Mouse (Mus musculus): ENCODE measurements at regions not wholly inside any gene's neighbourhood (a gene's known extent, or its start where the extent isn't known, plus 50 kb on each side); places are given as distances from the start of the nearest gene placed in this dataset.
"Not testable (repeated sequence)": the region's sequence is repeated elsewhere in the genome, so short reads cannot be mapped to it uniquely, and the experiment has no call there.

DNA sequence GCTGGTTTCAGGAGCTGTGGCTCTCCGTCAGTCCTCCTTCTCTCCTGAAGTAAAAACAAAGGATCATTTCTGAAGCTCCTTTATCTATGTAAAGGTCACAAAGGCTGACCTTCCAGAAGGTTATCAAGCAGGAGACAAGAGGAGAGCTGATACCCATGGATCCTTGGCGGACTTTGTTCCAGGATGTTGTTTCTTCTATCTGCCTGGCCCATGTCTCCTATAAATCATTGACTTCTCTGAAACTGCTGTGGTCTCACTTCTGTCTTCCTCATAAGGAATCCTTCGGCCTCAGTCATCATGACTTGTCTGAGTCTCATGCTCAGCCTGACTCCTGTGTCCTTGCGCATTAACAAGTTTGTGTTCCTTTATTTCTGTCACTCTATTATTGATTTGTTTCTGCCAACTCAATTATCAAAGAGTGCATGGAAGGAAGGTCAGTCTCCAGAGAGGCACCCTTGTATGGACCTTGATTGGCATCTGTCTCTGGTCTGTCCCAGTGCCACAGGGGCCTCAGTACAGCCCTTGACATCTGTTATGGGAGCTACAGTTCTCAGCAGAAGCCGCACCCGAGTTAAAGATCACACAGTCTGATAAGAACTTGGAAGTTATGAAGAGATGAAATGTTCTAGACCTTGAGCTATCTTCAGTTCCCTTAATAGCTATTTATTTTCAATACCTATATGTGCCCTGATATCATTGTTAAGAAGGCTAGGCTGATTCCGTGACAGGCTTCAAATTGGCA lies 53.2 kb upstream of the Dazl start:
- DNase-seq (ENCODE audit: low spot score): no peak

DNA sequence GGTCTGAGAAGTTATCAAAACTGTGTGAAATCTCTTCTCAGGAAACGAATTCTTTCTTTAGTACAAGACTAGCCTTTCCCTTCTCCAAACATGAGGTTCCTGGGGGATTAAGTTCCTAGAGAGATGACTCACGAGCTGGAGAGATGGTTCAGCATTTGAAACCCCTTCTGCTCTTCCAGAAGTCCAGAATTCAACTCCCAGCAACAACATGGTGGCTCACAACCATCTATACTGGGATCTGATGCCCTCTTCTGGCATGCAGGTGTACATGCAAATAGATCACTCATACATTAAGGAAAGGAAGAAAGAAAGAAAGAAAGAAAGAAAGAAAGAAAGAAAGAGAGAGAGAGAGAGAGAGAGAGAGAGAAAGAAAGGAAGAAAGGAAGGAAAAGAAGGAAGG lies 60.4 kb upstream of the Dazl start:
- DNase-seq (ENCODE audit: low spot score): not testable (repeated sequence)

DNA sequence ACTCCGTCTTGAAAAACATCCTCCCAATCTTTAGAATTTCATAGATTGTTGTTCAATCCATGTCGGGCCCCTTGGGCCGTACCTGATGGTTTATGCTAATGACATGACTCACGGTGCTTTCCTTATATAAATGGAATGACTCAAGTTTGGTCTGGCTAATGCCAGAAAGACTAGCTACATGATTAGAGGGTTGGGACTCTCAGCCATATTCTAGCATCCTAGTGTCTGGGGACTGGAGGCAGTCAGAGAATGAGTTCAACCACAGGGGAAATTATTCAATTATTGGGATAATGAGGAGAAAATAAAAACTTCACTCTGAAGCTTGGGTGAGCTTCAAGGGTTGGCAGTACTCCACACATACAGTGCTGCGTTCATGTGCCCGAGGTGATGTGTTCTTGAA lies 60.9 kb upstream of the Dazl start:
- DNase-seq (ENCODE audit: low spot score): no peak

DNA sequence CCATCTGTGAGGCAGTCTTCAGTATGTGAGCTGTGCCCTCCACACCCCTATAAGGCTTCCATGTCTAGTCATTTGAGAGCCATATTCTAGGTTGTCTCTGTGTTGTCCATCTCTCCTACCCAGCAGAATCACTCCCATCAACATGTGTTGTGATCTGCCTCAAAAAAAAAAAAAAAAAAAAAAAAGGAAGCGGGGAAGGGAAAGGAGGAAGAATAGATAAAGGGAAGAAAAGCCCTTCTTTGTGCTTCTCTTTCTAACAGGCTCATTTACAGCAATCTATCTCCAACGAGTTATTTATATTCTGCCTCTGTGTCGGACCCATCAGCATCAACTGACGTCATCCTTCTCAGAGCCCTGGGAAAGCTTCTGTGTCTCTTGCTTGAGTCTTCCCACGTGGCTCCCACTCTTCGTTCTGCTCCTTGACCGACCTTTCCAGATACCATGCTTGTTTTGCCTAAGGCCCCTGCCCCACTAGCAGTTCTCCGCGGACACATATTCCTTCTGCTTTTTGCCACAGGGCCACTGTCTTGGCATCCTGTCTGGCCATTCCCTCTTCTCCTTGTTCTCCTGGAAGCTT lies 68.3 kb upstream of the Dazl start:
- no peak for DNase-seq (ENCODE audit: low spot score)

DNA sequence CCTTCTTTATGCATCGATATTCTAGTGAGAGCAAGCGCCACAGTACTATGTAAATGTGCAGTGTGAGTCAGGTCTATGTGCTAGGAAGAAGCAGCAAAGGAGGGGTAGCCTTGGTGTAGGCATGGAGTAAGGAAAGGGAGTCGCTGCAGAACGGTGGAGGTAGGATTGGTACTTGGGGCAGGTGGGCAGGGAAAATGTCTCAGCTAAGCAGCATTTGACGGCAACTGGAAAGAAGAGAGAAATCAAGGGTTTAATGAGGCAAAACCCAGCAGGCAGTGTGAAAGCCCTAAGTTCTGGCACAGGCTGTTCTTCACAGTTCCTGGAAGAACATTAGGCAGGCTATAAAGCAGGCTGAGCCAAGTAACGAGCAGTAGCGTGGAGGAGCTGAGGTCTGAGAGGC lies 72.0 kb upstream of the Dazl start:
- DNase-seq (ENCODE audit: low spot score): no peak

DNA sequence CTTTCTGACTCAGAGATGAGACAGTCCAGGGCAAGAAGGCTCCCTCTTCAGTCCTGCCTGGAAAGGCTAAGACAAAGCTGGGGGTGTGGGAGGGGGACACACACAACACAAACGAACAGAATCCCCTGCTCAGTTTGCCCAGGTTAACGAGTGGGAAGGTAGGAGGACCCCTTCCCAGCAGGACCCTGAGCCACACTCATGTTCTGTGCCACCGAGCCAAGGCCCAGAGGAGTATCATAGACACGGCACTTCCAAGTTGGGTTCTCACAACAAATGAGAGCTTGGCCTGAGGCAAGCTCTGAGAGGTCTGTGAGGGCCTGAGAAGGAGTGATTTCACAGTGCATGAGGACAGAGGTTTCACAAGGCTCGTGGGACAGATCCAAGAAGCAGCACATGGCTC lies 72.7 kb upstream of the Dazl start:
- DNase-seq (ENCODE audit: low spot score): no peak

DNA sequence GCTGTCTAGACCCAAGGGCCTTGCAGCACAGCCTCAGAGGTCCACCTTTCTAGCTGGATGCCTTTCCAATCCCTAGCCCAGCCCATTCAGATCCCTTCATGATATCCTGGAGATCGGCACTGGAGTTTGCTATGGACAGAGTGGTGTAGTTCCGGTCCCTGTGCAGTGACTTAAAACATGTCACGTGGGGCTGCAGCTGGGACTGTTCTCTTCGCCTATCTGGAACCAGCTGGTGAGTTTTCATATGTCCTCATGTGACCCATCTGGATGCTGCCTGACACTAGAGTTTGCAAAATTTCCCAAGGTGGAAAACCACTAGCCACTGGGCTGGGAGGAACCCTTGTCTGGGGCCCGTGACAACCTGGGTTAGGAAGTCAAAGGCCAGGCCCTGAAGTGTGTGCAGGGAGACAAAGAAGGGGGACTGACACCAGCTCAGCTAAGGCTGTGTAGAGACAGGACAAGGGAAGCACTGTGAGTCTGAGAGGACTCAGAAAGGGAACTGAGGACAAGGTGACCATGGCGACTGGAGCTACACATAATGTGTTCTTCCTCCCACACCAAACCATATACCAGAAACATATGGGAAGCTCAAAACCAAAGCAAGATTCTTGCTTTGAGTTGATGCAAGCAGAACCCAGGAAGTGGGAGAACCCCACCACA lies 75.9 kb upstream of the Dazl start:
- DNase-seq (ENCODE audit: low spot score): peak; percentile 5

DNA sequence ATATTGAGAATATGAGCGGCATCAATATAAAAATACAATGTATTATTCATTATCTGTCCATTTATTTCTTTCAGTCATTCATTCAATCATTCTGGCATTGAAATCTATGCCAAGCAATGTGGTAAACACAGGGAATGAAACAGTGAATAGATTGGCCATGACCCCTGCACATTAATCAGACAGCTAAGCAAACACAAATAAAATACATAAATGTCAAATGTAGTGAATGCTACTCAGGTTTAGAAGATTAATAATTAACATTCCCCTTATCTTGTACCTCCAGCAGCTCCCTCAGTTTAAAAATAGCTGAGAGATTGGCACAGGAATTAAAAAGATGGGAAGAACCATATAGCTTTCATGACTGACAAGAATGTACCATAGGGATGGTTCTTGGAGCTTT lies 77.0 kb upstream of the Dazl start:
- no peak for DNase-seq (ENCODE audit: low spot score)

DNA sequence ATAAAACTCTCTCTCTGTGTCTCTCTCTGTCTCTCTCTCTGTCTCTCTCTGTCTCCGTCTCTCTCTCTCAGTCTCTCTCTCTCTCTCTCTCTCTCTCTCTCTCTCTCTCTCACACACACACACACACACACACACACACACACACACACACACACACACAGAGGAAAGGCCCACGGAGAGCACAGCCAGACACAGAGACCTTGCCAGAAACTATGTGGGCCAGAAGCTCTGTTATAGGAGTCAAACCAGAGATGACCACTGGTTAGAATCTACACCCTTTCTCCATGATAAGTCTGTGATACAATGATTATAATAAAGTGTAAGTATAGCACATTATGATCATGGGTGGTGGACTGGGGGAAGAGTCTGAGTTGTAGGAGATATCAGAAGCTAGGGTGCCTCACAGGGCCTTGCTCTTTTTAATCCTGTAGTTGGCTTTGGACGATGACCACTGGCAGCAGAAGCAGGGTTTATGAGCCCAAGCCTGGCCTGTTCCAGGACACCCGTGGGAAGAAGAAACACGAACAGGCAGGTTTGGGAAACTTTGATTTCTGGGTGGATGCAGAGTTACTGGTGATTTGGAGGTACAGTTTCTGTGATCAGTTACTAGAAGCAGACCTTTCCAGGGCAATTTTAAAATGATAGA lies 80.2 kb upstream of the Dazl start:
- DNase-seq (ENCODE audit: low spot score): no peak

DNA sequence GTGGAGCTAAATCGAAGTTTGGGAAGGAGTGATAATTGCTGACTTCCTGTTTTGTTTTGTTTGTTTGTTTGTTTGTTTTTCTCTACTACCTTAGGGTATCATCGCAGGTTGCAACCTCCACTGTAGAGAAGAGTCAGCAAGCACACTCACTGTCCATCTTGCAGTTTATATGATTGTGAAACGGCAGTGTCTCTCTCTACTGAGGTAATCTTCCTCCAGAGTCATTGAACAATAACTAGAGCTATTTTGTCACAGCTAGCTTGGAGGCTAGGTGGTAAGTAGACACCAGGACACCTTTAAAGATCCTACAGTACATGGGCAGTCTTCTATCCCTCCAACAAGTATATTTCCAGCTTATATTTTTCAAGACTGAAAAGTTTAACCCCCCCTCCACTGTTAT lies 82.0 kb upstream of the Dazl start:
- no peak for DNase-seq (ENCODE audit: low spot score)

DNA sequence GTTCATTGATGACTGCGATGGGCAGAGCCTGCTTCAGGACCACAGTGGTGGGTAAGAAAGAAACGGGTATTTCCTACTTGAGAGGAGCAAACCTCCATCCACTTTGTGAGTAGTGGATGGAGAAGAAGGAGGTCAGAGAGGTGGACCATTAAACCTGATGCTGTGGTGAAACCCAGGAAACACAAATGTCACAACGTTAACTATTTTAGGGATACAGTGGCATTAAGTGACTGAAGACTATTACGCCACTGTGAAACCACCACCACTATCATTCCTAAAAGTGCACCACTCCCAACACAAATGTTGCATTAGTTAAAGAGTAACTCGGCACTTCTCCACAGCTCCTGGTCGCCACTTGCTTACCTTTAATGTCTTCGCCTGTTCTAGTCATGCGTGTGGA lies 83.3 kb upstream of the Dazl start:
- DNase-seq (ENCODE audit: low spot score): no peak

DNA sequence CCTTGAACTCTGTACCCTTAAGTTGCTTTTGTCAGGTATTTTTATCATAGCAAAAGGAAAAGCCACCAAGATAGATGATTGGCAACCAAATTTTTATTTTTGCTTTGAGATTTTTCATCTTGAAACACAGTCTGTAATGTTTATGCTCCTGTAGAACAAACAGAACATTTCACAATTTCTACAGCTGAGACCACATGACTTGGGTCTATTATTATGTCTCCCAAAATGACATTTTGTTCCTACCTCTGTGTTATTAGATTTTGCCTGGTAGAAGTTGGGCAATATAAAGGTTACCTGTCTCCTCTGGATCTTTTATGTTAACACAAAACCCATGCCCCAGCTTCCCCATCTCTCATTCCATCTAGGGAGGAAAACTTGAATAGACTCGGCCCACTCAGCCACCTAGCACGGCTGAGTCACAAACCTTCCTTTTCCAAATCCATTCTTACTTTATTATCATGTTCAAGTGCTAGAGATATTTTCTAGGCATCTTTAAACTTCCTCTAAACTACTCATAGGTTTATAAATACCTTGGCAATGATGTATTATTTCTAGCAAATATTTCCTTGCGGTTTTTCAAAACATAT lies 84.8 kb upstream of the Dazl start:
- no peak for DNase-seq (ENCODE audit: low spot score)

DNA sequence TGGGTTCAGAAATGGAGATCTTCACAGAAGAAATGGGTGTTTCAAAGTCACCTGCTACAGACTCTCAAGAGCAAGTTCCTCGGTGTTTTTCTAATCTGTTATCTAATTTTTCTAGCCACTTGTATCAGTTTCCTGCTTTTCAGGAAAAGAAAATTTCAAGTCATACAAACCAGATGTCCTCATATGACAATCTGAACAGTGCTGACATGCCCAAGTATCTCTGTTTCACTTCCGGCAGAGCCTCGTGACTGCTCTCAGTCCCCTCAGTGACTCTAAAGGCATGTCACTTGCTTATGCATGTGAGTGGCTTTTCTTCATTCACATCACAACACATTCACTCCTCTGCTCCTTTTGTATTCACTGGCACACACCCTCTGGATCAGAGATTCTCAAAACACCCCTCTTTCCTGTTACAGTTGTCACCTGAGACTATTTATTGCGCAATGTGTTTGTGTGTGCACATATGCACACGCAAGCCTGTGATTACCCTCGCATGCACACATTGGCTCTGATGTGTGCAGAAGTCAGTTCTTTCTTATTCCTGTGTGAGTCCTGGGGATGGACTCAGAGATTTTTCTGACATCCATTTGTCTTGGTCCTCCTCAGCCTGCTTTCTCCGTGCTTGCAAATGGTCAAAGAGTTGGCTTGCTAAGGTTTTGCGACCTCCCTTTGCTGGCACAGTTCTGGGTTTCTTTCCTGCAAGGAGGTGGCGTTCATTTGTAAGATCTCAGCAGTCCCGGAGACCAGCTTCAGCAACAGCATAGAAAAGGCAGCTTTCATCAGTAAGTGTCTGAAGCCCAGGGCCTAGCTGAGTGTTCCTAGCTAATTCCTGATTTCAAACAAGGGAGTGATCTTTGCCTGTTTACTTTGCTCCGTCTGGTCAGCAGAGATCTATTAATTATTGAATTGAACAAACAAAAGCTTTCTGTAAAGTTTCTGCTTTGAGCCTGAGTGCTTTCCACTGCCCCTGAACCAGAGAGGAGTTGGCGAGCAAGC lies 95.6 kb upstream of the Dazl start:
- DNase-seq (ENCODE audit: low spot score): no peak

DNA sequence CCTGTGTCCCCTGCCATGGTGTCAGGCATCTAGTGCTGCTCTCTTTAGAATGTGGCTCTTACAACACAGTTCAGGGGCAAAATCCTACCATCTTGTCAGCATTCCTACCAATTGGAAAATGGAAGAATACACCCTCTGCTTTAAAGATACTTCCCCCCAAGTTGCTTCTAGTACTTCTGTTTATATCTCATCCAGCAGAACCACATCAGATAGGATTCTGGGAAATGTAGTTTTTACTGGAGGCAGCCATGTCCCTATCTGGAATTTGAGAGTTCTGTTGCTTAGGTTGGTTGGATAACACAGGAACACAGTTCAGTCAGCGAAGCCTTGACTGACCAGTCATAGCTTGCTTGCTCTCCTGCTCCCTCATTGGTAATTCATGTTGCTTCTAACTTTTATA lies 96.7 kb upstream of the Dazl start:
- no peak for DNase-seq (ENCODE audit: low spot score)

DNA sequence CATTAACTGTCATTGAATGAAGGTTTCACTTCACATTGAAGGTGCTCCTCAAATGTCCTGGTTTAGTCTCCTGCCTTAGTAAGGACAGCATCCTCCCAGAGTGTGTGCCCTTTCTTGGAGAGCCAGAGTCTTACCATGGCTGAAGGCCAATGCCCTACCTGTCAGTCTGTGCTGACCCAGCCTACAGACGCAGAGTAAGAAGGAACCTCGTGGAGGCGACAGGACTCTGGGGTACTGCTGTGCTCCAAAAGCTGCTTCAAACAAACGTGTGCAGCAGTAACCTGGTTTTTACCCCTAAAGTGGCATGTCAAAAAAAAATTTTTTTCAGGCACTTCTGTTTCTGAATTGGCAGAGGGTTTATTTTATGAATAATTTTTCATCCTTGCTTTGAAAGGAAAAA lies 97.8 kb upstream of the Dazl start:
- DNase-seq (ENCODE audit: low spot score): no peak

DNA sequence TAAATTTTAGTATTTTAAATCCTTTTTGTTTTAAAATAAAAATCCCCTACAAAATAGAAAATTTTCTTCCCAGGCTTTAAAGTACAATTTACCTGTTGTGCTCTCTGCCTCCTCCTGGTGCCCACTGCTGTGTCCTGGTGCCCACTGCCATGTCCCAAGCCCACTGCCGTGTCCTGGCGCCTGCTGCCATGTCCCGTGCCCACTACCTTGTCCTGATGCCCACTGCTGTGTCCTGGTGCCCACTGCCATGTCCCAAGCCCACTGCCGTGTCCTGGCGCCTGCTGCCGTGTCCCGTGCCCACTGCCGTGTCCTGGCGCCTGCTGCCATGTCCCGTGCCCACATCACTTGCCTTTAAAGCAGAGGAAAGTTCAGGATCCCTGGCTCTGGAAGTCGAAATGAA lies 98.6 kb upstream of the Dazl start:
- DNase-seq (ENCODE audit: low spot score): no peak

DNA sequence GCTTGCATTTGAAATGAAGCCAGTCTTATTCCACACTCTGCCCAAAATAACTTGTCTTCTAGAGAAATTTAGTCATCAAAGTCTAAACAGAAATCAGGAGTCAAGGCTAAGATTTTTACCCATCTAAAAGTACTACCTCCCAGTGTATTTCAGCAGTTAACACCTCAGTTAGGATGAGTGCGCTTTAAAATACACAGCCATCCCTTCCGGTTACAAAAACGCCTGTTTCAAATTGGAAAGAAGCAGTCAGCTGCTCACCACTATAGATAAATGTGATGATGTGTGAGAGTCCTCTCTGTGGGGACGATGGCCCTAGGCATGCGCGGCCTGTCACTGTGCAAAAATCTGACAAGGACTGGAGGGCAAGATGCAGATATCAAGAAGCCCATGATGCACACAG lies 99.0 kb upstream of the Dazl start:
- DNase-seq (ENCODE audit: low spot score): no peak

DNA sequence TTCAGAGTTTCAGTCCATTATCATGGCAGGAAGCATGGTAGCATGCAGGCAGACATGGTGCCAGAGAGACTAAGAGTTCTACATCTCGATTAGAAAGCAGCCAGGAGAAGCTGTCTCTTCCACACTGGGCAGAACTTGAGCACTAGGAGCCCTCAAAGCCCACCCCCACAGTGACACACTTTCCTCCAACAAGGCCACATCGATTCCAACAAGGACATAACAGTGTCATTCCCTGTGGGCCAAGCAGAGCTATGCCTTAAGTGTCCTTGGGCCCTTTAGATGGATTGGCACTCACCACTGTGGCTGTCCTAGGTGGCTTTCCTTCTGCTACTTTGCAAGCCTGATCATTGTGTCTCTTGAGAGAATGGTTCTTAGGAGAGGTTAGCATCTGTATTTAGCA lies 99.5 kb upstream of the Dazl start:
- no peak for DNase-seq (ENCODE audit: low spot score)

DNA sequence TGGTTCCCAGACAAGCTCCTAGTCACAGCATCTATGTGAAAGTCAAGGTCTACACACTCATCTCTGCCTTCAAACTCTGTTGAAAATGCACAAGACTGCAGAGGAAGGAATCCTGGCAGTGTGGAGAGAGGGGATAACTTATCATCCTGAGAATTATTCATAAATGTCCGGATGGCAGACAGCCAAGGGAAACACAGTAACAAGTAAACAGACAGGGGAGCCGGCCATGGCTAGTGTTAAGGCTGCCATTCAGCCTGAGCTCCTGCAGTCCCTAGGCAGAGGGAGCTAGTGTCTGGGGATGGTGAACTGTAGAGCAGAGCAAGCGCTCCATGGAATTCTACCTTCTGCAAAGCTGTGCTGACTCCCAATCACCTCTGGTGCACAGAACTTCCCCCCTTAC lies 100.3 kb upstream of the Dazl start:
- DNase-seq (ENCODE audit: low spot score): peak; percentile 33

DNA sequence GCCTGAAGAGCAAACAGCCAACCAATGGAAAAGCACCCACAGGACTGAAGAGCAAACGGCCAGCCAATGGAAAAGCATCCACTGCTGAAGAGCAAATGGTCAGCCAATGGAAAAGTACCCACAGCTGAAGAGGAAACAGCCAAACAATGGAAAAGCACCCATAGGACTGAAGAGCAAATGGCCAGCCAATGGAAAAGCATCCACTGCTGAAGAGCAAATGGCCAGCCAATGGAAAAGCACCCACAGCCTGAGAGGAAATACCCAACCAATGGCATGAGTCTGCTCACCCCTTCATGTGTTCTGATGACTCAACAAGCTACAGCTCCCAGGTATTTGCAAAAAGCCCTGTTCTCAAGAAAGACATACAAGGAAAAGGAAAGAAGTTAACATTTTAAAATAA lies 101.4 kb upstream of the Dazl start:
- no peak for DNase-seq (ENCODE audit: low spot score)

DNA sequence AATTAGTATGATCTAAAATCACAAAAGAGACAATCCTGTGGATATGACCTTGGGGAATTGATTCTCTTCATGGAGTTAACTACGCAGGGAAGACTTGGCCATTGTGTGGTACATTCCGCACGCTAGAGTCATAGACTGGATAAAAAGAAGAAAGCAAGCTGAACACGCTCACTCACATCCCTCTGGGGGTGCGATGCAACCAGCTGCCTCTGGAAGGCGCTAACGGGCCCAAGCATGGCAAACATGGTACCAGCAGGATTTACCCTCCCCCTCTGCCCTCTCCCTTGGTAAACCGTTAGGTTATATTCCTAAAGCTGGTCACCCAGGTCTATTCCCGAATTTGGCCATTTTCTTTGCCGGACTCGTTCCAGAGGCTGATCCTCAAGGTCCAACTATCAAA lies 102.2 kb upstream of the Dazl start:
- DNase-seq (ENCODE audit: low spot score): no peak

DNA sequence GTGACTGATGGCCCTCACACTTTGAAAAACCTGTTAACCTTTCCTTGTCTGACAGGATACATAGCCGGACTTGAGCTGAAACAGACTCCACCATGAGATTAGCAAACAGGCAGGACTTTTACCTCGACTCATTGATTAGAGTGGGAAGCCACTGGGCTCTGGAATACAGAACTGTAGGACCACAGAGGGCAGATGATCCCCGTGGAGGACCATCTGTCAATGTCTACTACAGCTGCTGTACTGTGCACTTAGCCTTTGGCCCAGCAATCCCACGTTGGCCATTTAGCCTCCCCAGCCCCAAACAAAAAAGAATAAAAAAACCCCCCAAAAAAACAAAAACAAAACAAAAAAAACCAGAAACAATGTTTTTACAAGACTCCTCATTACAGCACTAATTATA lies 103.9 kb upstream of the Dazl start:
- no peak for DNase-seq (ENCODE audit: low spot score)
